Mouse (Mus musculus): ENCODE measurements around the gene Denr.

Denr gene

GRCm38 (mm10) chr5:123906976-123907630, at the start of gene Denr:
Gene Denr, plus strand, starts transcription at chr5:123907175.
- DNase-seq (ENCODE audit: low read depth, low spot score): peak; percentile 92

GRCm38 (mm10) chr5:123858798-123859197, 48.2 kb upstream of the Denr start:
- no peak for DNase-seq (ENCODE audit: low read depth, low spot score)

GRCm38 (mm10) chr5:123862374-123863350, 44.3 kb upstream of the Denr start:
- no peak for DNase-seq (ENCODE audit: low read depth, low spot score)

- DNase-seq (ENCODE audit: low read depth, low spot score): no peak
Measured at GRCm38 (mm10) chr5:123863934-123864333, 43.0 kb upstream of the Denr start.

- no peak for DNase-seq (ENCODE audit: low read depth, low spot score)
Measured at GRCm38 (mm10) chr5:123865365-123865764, 41.6 kb upstream of the Denr start, which contains the start of gene Hcar2. Gene Hcar2, minus strand, starts transcription at chr5:123865499.

- no peak for DNase-seq (ENCODE audit: low read depth, low spot score)
Measured at GRCm38 (mm10) chr5:123866457-123866856, 40.5 kb upstream of the Denr start.

GRCm38 (mm10) chr5:123869615-123870014, 37.4 kb upstream of the Denr start:
- DNase-seq (ENCODE audit: low read depth, low spot score): no peak

GRCm38 (mm10) chr5:123874177-123874576, 32.8 kb upstream of the Denr start:
- no peak for DNase-seq (ENCODE audit: low read depth, low spot score)

GRCm38 (mm10) chr5:123878056-123878455, 28.9 kb upstream of the Denr start:
- DNase-seq (ENCODE audit: low read depth, low spot score): no peak

- no peak for DNase-seq (ENCODE audit: low read depth, low spot score)
Measured at GRCm38 (mm10) chr5:123879928-123880327, 27.0 kb upstream of the Denr start, which contains the start of gene Hcar1. Gene Hcar1, minus strand, starts transcription at chr5:123880020.

- no peak for DNase-seq (ENCODE audit: low read depth, low spot score)
Measured at GRCm38 (mm10) chr5:123880778-123881177, 26.2 kb upstream of the Denr start.

- DNase-seq (ENCODE audit: low read depth, low spot score): no peak
Measured at GRCm38 (mm10) chr5:123883891-123884290, 23.1 kb upstream of the Denr start.

GRCm38 (mm10) chr5:123884332-123884731, 22.6 kb upstream of the Denr start:
- DNase-seq (ENCODE audit: low read depth, low spot score): no peak

GRCm38 (mm10) chr5:123886365-123886764, 20.6 kb upstream of the Denr start:
- DNase-seq (ENCODE audit: low read depth, low spot score): no peak

GRCm38 (mm10) chr5:123890312-123890711, 16.7 kb upstream of the Denr start:
- no peak for DNase-seq (ENCODE audit: low read depth, low spot score)

GRCm38 (mm10) chr5:123890987-123891386, 16.0 kb upstream of the Denr start:
- DNase-seq (ENCODE audit: low read depth, low spot score): no peak

GRCm38 (mm10) chr5:123891669-123892068, 15.3 kb upstream of the Denr start:
- DNase-seq (ENCODE audit: low read depth, low spot score): no peak

GRCm38 (mm10) chr5:123893520-123893919, 13.5 kb upstream of the Denr start:
- DNase-seq (ENCODE audit: low read depth, low spot score): no peak

- no peak for DNase-seq (ENCODE audit: low read depth, low spot score)
Measured at GRCm38 (mm10) chr5:123896395-123896794, 10.6 kb upstream of the Denr start.

- DNase-seq (ENCODE audit: low read depth, low spot score): no peak
Measured at GRCm38 (mm10) chr5:123897352-123897751, 9.6 kb upstream of the Denr start.

- no peak for DNase-seq (ENCODE audit: low read depth, low spot score)
Measured at GRCm38 (mm10) chr5:123904059-123904672, 2.8 kb upstream of the Denr start.

Data from brain, embryonic 18.5 days (tissue).